Mouse (Mus musculus): Measurements from ENCODE around the gene Gjc3. TPM values are rescaled to one million over a fixed set of nuclear protein-coding genes. Genes with fewer than 3 reads are reported as not detected.

The Gjc3 gene
- 0.11 TPM in 2 replicates for polyA plus RNA-seq (2015; fragmentation: Nextera tagmentation; extraction: Ambion mirVana)

DNA sequence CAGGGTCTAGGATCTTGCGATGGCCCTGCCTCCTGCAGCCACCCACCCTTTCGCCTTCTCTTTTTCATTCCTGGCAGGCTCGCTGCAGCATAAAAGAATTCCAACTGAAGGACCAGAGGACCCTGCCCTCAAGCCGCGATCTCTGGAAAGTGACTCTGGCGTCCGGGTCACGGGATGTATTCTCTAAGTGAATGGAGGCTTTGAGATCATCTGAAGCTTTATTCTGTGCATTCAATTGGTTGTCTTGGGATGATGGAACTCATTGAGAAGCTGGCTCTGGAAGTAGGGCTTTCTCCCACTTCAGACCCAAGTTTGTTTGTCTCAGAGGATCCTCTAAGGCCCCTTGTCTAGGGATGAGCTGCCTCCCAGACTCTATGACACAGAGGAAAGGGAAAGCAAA is at the start of gene Gjc3:
TSS of gene Gjc3 (minus strand) at position 154 of the 400 bp plus-strand sequence.
- no peaks in the 10 kb centered on the region for H3K27me3 ChIP-seq
- no peak within 1 kb of the TSS for H3K4me3 ChIP-seq
- 59% methylated on average over 8 of the region's 8 CpGs for WGBS
- ATAC-seq (replicated peaks), result no peak
- no peaks in the 10 kb centered on the region for H3K4me1 ChIP-seq
- no peak within 1 kb of the TSS for H3K9ac ChIP-seq (replicated peaks)
- no peaks in the 10 kb centered on the region for H3K36me3 ChIP-seq
- no peaks in the 10 kb centered on the region for H3K9me3 ChIP-seq
- H3K27ac ChIP-seq (replicated peaks), result no peak within 1 kb of the TSS
- no peak within 1 kb of the TSS for H3K4me2 ChIP-seq (replicated peaks)

GRCm38 (mm10) chr5:138012382-138012781 is 49.5 kb upstream of the Gjc3 start:
- no peaks in the 10 kb centered on the region for H3K36me3 ChIP-seq
- H3K9me3 ChIP-seq, result no peaks in the 10 kb centered on the region
- H3K4me1 ChIP-seq, result no peaks in the 10 kb centered on the region
- H3K4me3 ChIP-seq, result no peak overlapping the region
- no peak for ATAC-seq (replicated peaks)
- H3K4me2 ChIP-seq (replicated peaks), result no peak overlapping the region
- 97% methylated on average over 5 of the region's 5 CpGs for WGBS
- no peaks in the 10 kb centered on the region for H3K27me3 ChIP-seq
- no peak overlapping the region for H3K9ac ChIP-seq (replicated peaks)
- H3K27ac ChIP-seq (replicated peaks), result no peak overlapping the region

- no peaks in the 10 kb centered on the region for H3K9me3 ChIP-seq
- no peaks in the 10 kb centered on the region for H3K36me3 ChIP-seq
- no peaks in the 10 kb centered on the region for H3K27me3 ChIP-seq
- ATAC-seq (replicated peaks), result no peak
- H3K4me1 ChIP-seq, result no peaks in the 10 kb centered on the region
- no peak overlapping the region for H3K27ac ChIP-seq (replicated peaks)
- WGBS, result 89% methylated on average over 5 of the region's 5 CpGs
- H3K4me3 ChIP-seq, result no peak overlapping the region
- no peak overlapping the region for H3K9ac ChIP-seq (replicated peaks)
- H3K4me2 ChIP-seq (replicated peaks), result no peak overlapping the region
These were observed 46.5 kb upstream of the Gjc3 start for GRCm38 (mm10) chr5:138009437-138009836.

DNA sequence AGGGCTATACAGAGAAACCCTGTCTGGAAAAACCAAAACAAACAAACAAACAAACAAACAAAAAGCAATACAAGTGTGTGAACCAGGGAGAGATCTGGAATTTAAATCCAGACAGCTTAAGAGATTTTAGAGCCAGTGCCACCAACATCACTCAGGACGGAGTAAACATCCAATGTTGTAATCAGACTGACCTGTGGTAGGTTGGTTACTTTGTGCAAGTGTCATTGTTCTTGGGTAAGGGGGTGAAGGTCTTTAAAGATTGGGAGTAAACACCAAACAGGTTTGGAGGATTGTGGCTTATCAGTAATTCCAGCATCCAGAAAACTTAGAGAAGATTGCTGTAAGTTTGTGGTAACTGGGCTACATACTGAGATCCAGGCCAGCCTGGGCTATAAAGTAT is 23.5 kb upstream of the Gjc3 start:
- no peaks in the 10 kb centered on the region for H3K27me3 ChIP-seq
- WGBS, result 83% methylated on average over 1 of the region's 1 CpGs
- no peaks in the 10 kb centered on the region for H3K36me3 ChIP-seq
- no peaks in the 10 kb centered on the region for H3K4me1 ChIP-seq
- no peak overlapping the region for H3K4me3 ChIP-seq
- ATAC-seq (replicated peaks), result no peak
- no peak overlapping the region for H3K4me2 ChIP-seq (replicated peaks)
- H3K9me3 ChIP-seq, result no peaks in the 10 kb centered on the region
- no peak overlapping the region for H3K27ac ChIP-seq (replicated peaks)
- H3K9ac ChIP-seq (replicated peaks), result no peak overlapping the region

GRCm38 (mm10) chr5:137981300-137981699 is 18.4 kb upstream of the Gjc3 start, which contains the start of gene Azgp1:
Gene Azgp1, plus strand, starts transcription at chr5:137981520.
- Histone ChIP-seq H3K36me3 (no peaks in the 10 kb centered on the region), H3K27ac (replicated peaks) (no peak within 1 kb of the TSS), H3K27me3 (no peaks in the 10 kb centered on the region), H3K9ac (replicated peaks) (no peak within 1 kb of the TSS), H3K4me1 (no peaks in the 10 kb centered on the region), H3K4me2 (replicated peaks) (no peak within 1 kb of the TSS), H3K9me3 (no peaks in the 10 kb centered on the region), H3K4me3 (no peak within 1 kb of the TSS)
- ATAC-seq (replicated peaks), result no peak
- WGBS, result 80% methylated on average over 4 of the region's 4 CpGs

DNA sequence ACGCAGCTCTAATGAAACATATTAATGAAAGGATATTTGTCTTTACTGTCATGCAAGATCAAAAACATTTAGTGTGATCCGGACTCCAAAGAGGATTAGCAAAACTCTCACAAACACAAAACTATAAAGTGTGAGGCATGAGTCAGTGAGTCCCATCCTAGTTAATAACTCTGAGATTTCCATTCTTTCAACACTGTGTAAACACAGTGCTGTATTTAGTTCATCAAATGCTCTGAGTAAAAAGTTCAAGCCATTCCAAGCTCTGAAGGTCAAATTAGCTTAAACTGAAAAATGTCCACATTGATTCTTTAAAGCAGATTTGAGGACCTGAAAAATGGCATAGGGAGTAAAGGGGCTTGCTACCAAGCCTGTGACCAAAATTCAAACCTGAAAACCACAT is 16.2 kb upstream of the Gjc3 start:
- no peak overlapping the region for H3K4me3 ChIP-seq
- no peaks in the 10 kb centered on the region for H3K27me3 ChIP-seq
- WGBS, result 63% methylated on average over 2 of the region's 2 CpGs
- no peaks in the 10 kb centered on the region for H3K36me3 ChIP-seq
- H3K9me3 ChIP-seq, result no peaks in the 10 kb centered on the region
- H3K27ac ChIP-seq (replicated peaks), result no peak overlapping the region
- no peak for ATAC-seq (replicated peaks)
- no peak overlapping the region for H3K9ac ChIP-seq (replicated peaks)
- H3K4me2 ChIP-seq (replicated peaks), result no peak overlapping the region
- no peaks in the 10 kb centered on the region for H3K4me1 ChIP-seq

DNA sequence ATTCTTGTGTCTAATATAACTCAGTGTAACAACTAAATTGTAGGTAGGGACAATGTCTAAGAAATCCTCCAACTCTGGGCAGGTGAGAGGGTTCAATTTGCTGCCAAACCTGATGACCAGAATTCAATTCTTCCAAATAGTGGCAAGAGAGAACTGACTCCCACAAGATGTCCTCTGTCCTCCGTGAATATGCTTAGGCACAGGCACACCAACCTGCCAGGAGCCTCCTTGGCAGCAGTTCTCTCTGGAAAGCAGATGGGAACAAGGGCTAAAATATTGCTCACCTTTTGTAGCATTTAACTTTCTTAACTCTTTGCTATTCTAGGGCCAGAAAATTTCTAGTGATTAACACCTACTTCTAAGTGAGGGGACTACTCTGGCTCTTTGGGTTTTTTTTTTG is 14.4 kb upstream of the Gjc3 start:
- 28% methylated on average over 1 of the region's 1 CpGs for WGBS

GRCm38 (mm10) chr5:137975434-137975833 is 12.5 kb upstream of the Gjc3 start:
- H3K4me3 ChIP-seq, result no peak overlapping the region
- no peaks in the 10 kb centered on the region for H3K9me3 ChIP-seq
- no peak overlapping the region for H3K27ac ChIP-seq (replicated peaks)
- H3K4me1 ChIP-seq, result no peaks in the 10 kb centered on the region
- ATAC-seq (replicated peaks), result no peak
- H3K27me3 ChIP-seq, result no peaks in the 10 kb centered on the region
- 59% methylated on average over 1 of the region's 1 CpGs for WGBS
- no peak overlapping the region for H3K4me2 ChIP-seq (replicated peaks)
- no peak overlapping the region for H3K9ac ChIP-seq (replicated peaks)
- H3K36me3 ChIP-seq, result no peaks in the 10 kb centered on the region

More for the DNA sequence above, 14.4 kb upstream of the Gjc3 start:
- no peaks in the 10 kb centered on the region for H3K36me3 ChIP-seq
- no peak overlapping the region for H3K4me3 ChIP-seq
- H3K27ac ChIP-seq (replicated peaks), result no peak overlapping the region
- H3K9me3 ChIP-seq, result no peaks in the 10 kb centered on the region
- no peak overlapping the region for H3K4me2 ChIP-seq (replicated peaks)
- H3K27me3 ChIP-seq, result no peaks in the 10 kb centered on the region
- ATAC-seq (replicated peaks), result no peak
- H3K9ac ChIP-seq (replicated peaks), result no peak overlapping the region
- H3K4me1 ChIP-seq, result no peaks in the 10 kb centered on the region

DNA sequence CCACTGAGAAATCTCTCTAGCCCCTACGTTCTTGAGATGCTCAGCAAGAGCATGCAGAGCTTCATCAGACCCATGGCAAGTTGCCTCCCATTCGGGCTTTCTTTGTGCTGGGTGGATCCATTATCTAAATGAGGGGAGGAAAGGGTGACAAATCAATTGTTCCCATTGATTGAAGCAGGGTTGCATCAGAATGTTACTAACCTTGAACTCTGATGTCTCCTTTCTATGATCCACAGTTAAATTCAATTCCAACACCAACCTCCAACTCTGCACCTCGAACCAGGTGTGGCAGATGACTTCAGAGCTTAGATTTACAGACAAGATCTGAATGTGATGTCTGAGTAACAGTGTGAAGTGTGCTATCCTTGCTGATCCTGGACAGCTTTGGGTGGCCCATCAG is 11.8 kb upstream of the Gjc3 start:
- Histone ChIP-seq H3K4me1 (no peaks in the 10 kb centered on the region), H3K9ac (replicated peaks) (no peak overlapping the region), H3K27me3 (no peaks in the 10 kb centered on the region), H3K27ac (replicated peaks) (no peak overlapping the region), H3K36me3 (no peaks in the 10 kb centered on the region), H3K4me2 (replicated peaks) (no peak overlapping the region), H3K4me3 (no peak overlapping the region), H3K9me3 (no peaks in the 10 kb centered on the region)
- no peak for ATAC-seq (replicated peaks)
- 70% methylated on average over 3 of the region's 3 CpGs for WGBS

- Histone ChIP-seq H3K27me3 (no peaks in the 10 kb centered on the region), H3K4me1 (no peaks in the 10 kb centered on the region), H3K4me3 (no peak overlapping the region), H3K9me3 (no peaks in the 10 kb centered on the region), H3K27ac (replicated peaks) (no peak overlapping the region), H3K4me2 (replicated peaks) (no peak overlapping the region), H3K36me3 (no peaks in the 10 kb centered on the region), H3K9ac (replicated peaks) (no peak overlapping the region)
- 56% methylated on average over 3 of the region's 3 CpGs for WGBS
- no peak for ATAC-seq (replicated peaks)
These were observed 10.8 kb upstream of the Gjc3 start for GRCm38 (mm10) chr5:137973738-137974137.

DNA sequence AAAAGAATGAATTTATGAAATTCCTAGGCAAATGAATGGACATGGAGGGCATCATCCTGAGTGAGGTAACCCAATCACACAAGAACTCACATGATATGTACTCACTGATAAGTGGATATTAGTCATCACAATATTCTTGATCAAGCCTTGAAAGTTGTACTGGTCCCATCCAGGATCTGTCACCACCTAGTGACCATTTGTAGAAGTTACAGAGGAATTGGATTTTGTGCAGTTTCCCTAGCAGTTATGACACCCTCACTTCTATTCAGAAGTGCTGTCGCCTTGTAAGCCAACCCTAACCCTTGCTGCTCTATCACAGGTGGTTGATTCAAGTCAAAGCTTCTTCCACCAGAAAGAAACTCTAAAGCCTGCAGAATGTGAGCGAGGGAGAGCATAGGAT is 10.3 kb upstream of the Gjc3 start:
- Histone ChIP-seq H3K4me1 (no peaks in the 10 kb centered on the region), H3K4me2 (replicated peaks) (no peak overlapping the region), H3K27ac (replicated peaks) (no peak overlapping the region), H3K36me3 (no peaks in the 10 kb centered on the region), H3K4me3 (no peak overlapping the region), H3K9me3 (no peaks in the 10 kb centered on the region), H3K27me3 (no peaks in the 10 kb centered on the region), H3K9ac (replicated peaks) (no peak overlapping the region)
- 77% methylated on average over 2 of the region's 2 CpGs for WGBS
- ATAC-seq (replicated peaks), result no peak

DNA sequence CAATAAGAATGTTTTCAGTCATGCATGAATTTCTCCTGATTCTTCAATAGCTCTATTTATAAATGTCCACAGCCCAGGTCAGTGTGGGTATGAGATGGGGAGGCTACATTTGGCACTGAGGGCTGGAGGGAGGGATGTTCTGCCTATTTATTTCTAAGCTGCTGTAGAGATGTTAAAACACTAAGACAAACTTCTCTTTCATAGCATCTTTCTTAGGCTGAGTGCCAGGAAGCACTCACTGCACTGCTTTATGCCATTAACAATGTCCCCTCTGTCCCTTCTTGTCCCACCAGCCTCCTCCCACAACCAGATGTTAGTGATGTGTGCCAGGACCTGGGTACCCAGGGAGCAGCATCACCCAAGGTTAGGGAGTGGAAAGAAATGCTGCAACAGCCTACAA is 3.6 kb upstream of the Gjc3 start:
- H3K27ac ChIP-seq (replicated peaks), result no peak overlapping the region
- no peak overlapping the region for H3K4me3 ChIP-seq
- no peaks in the 10 kb centered on the region for H3K27me3 ChIP-seq
- H3K9ac ChIP-seq (replicated peaks), result no peak overlapping the region
- ATAC-seq (replicated peaks), result no peak
- no peaks in the 10 kb centered on the region for H3K4me1 ChIP-seq
- H3K9me3 ChIP-seq, result no peaks in the 10 kb centered on the region
- H3K36me3 ChIP-seq, result no peaks in the 10 kb centered on the region
- no peak overlapping the region for H3K4me2 ChIP-seq (replicated peaks)

GRCm38 (mm10) chr5:137956404-137956803 is 6.5 kb downstream of the Gjc3 start:
- Histone ChIP-seq H3K27me3 (no peaks in the 10 kb centered on the region), H3K36me3 (no peaks in the 10 kb centered on the region), H3K9ac (replicated peaks) (no peak overlapping the region), H3K4me2 (replicated peaks) (no peak overlapping the region), H3K27ac (replicated peaks) (no peak overlapping the region), H3K4me1 (no peaks in the 10 kb centered on the region), H3K4me3 (no peak overlapping the region), H3K9me3 (no peaks in the 10 kb centered on the region)
- ATAC-seq (replicated peaks), result no peak
- 94% methylated on average over 3 of the region's 3 CpGs for WGBS
